In the genomic region with DNA sequence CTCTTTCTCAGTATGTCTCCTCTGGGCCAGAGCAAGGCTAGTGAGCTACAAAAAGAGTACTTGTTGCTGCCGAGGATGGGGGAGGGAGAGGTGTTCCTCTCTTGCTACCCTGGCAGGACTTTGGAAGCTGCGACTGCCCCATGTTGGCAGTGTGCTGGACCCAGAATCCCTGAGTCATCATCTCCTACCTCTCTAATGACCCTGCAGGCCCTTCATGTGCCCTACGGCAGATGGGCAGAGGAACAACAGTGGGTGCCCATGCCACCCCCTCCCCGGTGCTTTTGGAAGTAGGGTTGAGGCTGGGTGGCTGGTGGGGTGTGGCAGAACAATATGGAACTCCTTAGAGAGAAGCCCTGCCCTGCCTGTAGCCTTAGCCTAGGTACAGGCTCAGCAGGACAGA, we compare ENCODE assay signal across 9 mouse cellular contexts.
DNase-seq lines count a peak whose midpoint lies in the region; ATAC-seq lines count a peak whose summit lies in the region.
"Had no signal": no experiment of that assay in that cellular context is flagged by ENCODE, and none has a peak within 500 bp of the region (broad histone marks: within the 10 kb centered on the region; RNA-seq: fewer than 3 reads in every experiment).

No protein-coding gene starts in this region.

- peak overlapping the region; percentile 46 for H3K9ac ChIP-seq in heart, embryonic 16.5 days (ENCODE audit: low read length)
- peak overlapping the region; percentile 18; the same call in 1 of the 2 replicates for H3K9ac ChIP-seq in liver, embryonic 13.5 days

- 74% methylated on average over 4 of the region's 4 CpGs for WGBS in heart, embryonic 10.5 days
- 68% methylated on average over 4 of the region's 4 CpGs for WGBS in heart, embryonic 16.5 days
- WGBS in liver, embryonic 13.5 days (ENCODE audit: insufficient replicate concordance) = 70% methylated on average over 4 of the region's 4 CpGs

- ATAC-seq in heart, embryonic 16.5 days (replicated peaks; ENCODE audit: extremely low read depth, insufficient read depth, low FRiP score) = no peak
- ATAC-seq in liver, embryonic 13.5 days (ENCODE audit: low read depth) = no peak
- no peak for ATAC-seq in erythroid progenitor cell, adult 5-6 weeks (replicated peaks; ENCODE audit: low FRiP score, poor library complexity, severe bottlenecking)

- peaks cover 6% of the 10 kb centered on the region; the same call in 1 of the 2 replicates for H3K36me3 ChIP-seq in heart, embryonic 10.5 days
- no peaks in the 10 kb centered on the region for H3K36me3 ChIP-seq in heart, embryonic 16.5 days (ENCODE audit: control insufficient read depth, insufficient read depth)
- no peaks in the 10 kb centered on the region for H3K36me3 ChIP-seq in liver, embryonic 13.5 days

- no peaks in the 10 kb centered on the region for H3K27me3 ChIP-seq in heart, embryonic 10.5 days (ENCODE audit: insufficient read depth, poor library complexity, severe bottlenecking)
- no peaks in the 10 kb centered on the region for H3K27me3 ChIP-seq in heart, embryonic 16.5 days (ENCODE audit: control insufficient read depth, insufficient read depth, low read length)
- H3K27me3 ChIP-seq in liver, embryonic 13.5 days = no peaks in the 10 kb centered on the region

- no peaks in the 10 kb centered on the region for H3K9me3 ChIP-seq in heart, embryonic 10.5 days
- no peaks in the 10 kb centered on the region for H3K9me3 ChIP-seq in heart, embryonic 16.5 days (replicated peaks; ENCODE audit: control insufficient read depth, low read length)
- H3K9me3 ChIP-seq in liver, embryonic 13.5 days (replicated peaks) = no peaks in the 10 kb centered on the region

- H3K4me2 ChIP-seq in heart, embryonic 16.5 days (ENCODE audit: low read depth, low read length) = no peak overlapping the region
- no peak overlapping the region for H3K4me2 ChIP-seq in liver, embryonic 13.5 days

- intact Hi-C loops in heart, postnatal 25 days (cut with DNase I) = loop anchor here (10.0 kb wide), 1 partner anchor 216 kb away; no protein-coding TSS in a partner anchor

- no peak overlapping the region for H3K4me3 ChIP-seq in heart, embryonic 10.5 days
- no peak overlapping the region for H3K4me3 ChIP-seq in heart, embryonic 16.5 days (ENCODE audit: low read length)
- no peak overlapping the region for H3K4me3 ChIP-seq in liver, embryonic 13.5 days (replicated peaks)

- DNase-seq in heart, embryonic 10.5 days (ENCODE audit: low spot score) = no peak
- no peak for DNase-seq in heart, postnatal 25 days (ENCODE audit: low spot score)
- peak; percentile 79 for DNase-seq in cerebellum, adult 11-12 months
- DNase-seq in liver, embryonic 13.5 days = no peak
- DNase-seq in right cerebral cortex, postnatal 25 days = no peak
- no peak for DNase-seq in ovary, postnatal 36 days (ENCODE audit: low spot score)
- DNase-seq: right cerebral cortex, adult 18-20 months had no signal

- H3K4me1 ChIP-seq in heart, embryonic 10.5 days = peaks cover 99% of the 10 kb centered on the region
- H3K4me1 ChIP-seq in heart, embryonic 16.5 days (ENCODE audit: control insufficient read depth, insufficient read depth, low read length) = peaks cover 89% of the 10 kb centered on the region
- H3K4me1 ChIP-seq in liver, embryonic 13.5 days (replicated peaks) = peaks cover 100% of the 10 kb centered on the region

- H3K27ac ChIP-seq in heart, embryonic 10.5 days = peak overlapping the region; percentile 87
- H3K27ac ChIP-seq in heart, embryonic 16.5 days (ENCODE audit: low read length) = peak overlapping the region; percentile 75
- H3K27ac ChIP-seq in liver, embryonic 13.5 days = peak overlapping the region; percentile 90
